Mouse (Mus musculus) kidney, postnatal 10 days (tissue): ENCODE measurements at regions not wholly inside any gene's neighbourhood (a gene's known extent, or its start where the extent isn't known, plus 50 kb on each side); places are given as distances from the start of the nearest gene placed in this dataset.
A peak's percentile ranks its signal among the peaks of the same experiment; 100 is the strongest.

ENCODE experiments used
- DNase-seq: peaks from one replicate; pipeline ENCODE4 v3.0.0; 2021; ENCODE audit warnings: mixed read lengths

DNA sequence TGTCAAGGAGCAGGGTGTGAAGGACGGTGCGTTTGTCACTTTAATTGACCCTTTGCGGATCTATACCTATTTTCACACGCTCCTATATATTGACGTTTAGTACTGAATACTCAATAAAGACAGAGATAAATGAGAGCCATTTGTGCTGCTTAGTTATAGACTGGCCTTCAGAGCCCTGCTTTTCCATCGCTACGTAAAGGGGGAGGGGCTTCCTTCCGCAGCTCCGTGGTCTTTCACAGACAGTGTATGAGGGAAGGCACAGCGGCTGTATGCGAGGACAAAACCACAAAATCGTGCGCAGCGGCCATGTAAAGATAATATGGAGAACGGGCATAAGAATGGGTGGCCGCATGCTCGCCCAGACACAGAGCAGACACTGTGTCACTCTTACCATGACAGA lies 58.4 kb upstream of the Pced1b start:
- DNase-seq: no peak

DNA sequence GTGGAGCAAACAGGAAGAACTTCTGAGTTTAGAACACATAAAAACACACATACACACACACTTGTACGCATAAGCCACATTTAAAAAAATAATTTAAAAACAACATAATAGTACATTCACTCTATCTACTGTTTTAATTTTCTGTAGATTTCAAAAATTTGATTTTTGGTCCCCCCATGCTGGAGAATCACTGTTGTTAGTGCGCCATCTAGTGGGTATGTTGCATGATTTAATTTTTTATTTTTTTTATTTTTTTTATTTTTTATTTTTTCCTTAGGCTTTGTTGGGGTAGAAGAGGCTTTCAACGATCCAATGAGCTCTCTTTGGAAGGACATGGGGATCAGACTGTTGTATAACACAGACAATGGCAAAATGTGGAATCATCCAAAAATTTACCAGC lies 59.1 kb upstream of the Pced1b start:
- no peak for DNase-seq

DNA sequence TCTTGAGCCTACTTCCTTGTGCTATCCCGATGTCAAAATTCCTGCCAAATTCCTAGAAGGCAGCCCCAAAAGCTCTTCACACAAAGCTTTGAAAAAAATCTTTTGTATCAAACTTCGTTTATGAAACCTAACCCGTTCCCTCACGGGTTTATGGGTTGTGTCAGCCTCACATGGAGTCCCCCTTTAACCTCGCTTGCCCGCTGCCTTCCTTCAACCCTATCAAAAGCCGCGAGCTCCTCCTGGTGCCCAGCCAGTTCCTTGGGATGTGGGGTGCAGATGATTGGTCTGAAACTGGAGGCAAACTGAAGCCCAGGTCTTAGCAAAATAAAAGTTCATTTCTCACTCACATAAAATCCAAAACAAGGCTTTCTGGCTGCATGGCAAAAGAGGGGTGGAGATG lies 60.9 kb upstream of the Pced1b start:
- DNase-seq: peak; percentile 58

DNA sequence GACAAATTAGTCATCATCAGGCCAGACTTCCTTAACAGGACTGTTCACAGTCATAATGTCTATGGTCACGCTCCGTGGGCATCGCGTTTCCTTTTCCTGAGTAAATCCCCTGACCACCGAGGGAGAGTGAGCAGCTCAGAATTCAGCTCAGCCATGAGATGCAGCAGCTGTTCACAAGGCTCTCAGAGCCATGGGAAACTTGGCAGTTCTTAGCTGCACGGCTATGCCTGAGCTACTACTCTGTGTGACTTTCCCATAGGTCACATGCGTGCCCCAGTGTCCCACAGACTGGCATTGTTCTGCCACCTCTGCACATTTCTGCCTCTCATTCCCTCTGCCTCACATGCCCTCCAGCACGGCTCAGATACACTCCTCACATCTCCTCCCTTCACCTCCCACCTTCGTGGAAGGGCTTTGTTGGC lies 64.3 kb upstream of the Pced1b start:
- DNase-seq: peak; percentile 60

DNA sequence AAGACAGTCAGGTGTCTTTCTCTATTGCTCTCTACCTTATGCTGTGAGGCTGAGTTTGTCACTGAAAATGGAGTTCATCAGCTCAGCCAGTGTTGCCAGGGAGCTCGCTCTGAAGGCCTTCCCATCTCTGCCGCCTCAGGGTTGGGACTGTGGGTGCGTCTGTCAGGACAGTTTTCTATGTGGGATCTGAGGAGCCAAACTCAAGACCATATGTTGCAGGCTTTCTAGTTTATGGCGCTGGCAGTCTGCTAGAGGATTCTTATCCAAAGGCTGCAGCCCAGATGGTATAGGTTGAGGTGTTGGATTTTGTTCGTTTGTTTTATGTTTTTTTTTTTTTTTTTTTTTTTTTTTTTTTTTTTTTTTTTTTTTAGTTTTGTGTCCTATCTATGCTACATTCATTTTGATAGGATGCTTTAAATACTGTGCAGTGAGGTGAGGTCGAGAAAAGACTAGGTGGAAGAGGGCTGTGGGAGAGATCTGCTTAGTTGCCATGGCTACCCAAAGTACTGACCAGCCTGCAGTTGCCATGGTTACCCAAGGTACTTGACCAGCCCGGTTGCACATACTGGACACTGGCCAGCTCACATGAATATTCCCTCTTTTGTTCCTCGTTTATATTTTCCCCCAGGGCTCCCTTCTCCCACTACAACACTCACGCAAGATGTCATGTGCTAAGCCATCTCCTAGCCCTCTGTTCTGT lies 65.8 kb upstream of the Pced1b start:
- DNase-seq: no peak

DNA sequence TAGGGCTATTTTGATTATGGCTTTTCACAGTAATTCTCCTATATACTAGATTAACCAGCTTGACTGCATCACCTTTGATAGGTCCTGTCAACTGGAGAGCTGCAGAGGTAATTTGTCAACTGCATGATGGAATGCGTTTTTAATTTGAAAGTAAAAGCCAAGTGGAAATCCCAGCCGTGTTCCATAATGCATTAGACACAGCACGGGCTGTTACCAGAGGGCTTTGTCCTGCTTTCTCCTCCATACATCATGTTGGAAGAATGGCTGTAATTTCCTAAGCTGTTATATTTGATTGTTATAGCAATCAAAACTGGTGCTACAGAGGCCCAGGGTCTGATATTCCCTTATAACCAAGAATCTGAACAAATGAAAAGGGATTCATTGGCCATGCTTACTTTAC lies 68.6 kb upstream of the Pced1b start:
- DNase-seq: no peak

DNA sequence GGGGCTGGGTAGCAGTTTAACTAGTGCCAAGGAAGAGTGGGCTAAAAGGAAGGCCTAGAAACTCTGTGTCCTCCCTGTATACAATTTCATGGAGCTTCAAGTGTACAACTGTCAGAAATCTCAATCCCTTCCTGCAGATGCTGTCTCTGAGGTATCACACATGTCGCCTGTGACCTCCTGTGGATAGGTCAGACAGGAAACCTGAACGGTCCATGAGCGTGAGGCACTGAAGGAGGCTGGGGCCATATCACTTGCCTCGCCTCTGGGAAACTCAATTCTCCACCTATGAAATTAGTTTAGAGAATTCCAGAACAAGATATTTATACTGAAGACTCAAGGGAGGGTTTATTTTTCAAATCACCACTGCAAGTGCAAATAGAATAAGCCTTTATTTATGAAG lies 69.1 kb upstream of the Pced1b start:
- no peak for DNase-seq

DNA sequence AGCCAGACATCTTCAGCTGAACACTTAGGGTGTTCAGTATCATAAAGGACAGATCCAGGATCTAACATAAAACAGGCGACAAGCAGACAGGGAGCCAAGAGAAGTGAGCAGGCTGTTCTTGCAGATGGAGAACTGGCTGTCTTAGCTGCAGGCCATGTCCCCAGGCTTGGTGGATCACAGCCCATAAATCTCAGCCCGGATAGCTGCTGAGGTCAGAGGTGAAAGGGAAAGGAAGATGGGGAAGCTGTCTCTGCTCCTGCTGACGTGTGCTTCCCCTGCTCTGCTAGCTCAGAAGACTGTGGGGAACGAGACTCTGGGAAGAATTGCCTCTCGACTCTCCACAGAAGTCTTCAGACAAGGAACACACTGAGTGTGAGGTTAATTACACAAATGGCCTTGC lies 71.9 kb upstream of the Pced1b start:
- peak; percentile 72 for DNase-seq

DNA sequence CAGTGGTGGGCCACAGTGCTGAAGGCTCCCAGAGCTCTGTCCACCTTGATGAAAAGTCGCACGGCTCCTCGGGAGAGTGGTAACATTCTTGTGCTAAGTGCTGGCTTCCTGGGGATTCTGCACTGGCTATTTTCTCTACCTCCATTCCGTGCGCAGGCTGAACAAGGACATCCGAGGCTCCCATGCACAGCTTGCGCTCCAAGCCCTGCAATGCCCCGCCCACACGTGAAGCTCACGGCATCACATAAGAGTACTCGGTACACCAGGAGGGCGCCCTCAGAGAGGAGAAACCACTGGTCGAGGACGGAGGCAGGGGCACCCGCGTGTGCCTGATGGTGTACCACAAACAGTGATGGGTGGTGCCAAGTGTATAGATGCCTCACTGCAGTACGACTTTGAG lies 73.7 kb upstream of the Pced1b start:
- DNase-seq: no peak

DNA sequence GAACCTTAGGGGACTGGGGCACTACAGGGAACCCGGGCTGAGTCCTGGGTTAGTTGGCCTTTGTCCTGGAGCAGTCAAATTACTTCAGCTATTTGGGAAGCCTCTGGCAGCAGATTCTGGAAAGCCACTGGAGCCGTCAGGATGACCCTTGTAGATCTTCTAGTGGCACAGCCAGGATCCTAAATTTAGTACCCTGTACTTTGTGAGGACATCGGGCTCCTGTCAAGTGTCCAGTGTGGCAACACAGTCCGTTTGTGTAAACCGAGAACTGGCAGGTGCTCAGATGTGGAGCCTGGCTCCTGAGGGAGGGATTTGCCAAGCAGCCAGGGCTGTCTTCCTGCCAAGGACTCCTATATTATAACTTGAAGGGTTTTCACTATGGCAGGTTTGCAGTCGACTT lies 76.8 kb upstream of the Pced1b start:
- no peak for DNase-seq

DNA sequence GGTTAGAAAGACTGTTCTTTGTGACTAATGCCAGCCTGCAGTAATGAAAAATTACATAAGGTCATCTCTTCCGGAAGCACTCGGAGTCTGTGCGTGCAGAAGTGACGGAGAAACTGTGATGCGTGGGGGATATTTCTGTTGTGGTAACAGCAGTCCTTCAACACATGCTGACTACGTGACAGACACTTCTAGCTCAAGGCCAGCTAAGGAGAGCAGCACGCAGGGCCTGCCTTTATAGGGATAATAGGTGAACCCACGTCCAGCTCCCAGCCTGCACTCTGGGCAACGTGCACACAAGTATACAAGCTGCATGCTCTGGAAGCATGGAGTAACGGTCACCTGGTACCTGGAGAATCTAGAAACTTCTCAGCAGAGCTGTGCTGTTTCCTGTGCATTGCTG lies 77.5 kb upstream of the Pced1b start:
- DNase-seq: no peak

DNA sequence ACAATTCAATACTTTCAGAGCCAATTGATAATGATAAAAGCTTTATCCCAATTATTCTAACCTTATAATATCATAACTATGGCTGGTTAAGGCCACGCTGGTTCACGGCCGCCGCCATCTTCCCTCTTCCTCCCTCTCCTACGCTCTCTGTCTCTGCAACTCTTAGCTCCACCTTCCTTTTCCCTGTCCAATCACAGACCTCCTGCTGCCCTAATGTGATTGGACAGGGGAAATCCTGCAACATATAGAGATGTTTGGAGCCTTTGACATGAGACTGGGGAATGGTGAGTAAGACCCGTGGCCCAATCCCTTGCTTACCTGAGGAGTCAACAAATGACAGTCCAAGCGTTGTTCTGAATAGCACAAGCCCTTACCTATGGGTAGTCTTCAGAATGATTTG lies 79.8 kb upstream of the Pced1b start:
- DNase-seq: no peak

DNA sequence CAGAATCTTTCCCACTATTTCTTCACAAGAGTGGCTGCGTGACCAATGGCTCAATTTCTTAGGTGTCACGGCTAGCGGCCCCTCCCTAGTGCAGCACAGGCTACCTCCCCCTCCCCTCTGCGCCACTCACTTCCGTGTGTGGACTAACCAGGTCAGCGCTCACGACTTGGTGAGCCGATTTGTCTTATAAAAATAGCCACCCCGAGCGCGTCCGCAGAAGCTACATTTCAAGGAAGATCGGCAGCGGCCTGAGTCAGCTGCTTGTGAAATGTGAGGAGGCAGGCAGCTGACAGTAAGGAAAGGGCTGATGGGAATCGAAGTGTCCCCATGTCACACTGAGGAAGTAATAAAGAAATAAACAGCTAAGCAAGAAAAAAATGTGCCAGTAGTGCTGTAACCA lies 82.3 kb upstream of the Pced1b start:
- DNase-seq: peak; percentile 54

DNA sequence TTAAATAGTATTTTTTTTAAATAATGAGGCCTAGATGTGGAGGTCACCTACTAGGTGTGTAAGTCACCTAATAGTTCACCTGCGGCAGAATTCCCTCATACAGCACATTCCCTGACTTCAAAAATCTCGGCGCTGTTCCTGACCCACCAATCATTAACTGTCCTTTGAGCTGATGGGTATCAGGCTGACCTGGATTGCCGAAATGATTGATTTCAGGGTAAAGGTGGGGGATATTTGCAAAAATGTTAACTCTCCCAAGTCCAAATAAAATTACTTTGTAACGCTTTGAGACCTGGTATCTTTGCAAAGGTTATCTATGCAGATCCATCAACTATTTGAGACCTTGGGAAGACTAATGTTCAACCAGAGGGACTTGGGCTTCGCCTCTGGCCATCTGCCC lies 82.9 kb upstream of the Pced1b start:
- DNase-seq: no peak

DNA sequence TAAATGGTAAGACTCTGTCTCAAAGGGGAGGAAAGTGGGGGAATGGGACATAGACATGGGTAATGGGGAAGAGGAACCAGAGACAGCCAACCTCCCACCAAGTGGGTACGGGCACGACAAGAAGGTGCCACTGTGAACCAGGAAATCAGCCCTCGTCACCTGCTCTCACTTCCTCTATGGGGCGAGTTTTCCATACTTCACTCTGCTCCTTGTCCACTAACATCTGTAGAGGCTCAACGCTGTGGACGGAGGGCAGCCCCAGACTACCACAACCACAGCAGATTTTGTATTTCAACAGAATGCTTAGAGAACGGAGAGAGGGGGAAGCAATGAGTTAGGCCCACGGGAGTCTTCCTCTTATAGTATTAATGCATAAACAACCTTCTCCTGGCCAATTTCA lies 83.8 kb upstream of the Pced1b start:
- no peak for DNase-seq

DNA sequence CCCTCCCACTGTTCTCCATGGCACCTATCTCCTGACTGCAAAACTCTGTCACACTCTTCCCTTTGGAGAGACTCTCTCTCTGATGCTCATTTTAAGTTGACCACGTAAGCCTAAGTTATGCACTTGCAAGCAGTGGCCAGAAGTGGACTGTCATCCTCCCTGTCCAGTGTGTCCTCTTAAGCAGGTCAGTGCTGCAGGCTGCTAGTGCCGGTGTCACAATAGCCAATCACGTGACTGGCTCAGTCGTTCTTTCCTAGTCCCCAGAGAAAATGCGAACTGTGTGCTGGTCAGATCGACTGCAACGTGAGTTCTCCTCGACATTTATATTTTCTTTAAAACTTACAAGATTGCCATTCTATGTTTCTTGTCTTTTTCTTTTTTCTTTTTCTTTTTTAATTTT lies 84.6 kb upstream of the Pced1b start:
- no peak for DNase-seq

DNA sequence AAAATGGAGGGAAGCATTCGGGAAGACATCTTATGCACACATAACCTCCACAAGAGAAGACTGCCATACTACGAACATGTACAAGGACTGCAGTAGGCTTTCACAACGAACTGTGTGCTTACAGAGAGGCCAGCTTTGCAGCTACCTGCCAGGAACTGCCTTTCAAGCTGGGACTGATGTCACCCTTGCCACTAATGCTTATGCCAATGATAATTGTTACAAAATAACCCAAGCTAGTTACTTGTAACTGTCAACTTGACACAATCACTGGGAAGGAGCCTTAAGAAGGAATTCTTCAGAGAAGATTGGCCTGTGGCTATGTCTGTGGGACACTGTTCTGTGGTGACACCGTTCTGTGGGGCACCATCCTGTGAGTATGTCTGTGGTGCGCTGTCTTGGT lies 85.4 kb upstream of the Pced1b start:
- DNase-seq: no peak

DNA sequence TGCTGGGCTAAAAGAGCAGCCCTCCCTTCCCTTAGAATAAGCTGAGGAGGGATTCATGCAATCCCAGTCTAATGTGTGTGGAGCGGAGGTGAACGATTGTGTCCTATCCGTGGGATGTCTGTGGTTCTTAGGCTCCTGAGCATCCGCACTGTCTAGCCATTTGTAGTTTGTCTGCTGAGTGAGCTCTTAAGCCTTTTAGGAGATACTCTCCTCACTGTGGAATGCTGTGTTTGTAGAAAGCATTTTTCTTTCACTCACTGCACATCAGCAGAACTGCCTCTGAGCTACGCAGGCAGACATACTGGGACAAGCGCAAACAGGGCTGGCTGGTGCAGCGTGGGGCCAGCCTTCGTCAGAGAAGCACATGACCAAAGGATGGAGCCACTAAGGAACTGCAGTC lies 94.6 kb upstream of the Pced1b start:
- no peak for DNase-seq

DNA sequence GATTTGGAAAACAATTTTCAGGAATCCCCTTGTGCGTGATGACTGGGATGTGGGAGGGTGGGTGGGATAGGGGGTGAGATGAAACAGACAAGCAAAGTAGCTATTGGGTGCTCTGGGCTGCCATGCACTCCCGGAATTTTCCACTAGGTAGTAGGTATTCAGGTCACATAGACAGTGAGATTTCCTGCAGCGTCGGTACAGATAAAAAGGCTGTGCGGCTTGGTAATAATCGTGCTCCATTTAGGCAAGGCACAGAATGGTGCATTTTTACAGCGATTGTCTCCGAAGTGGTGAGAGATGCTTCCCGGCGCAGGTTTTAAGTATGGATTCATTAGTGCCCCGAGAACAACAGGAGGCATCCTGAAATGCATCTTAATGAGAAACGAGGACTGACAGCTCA lies 95.1 kb upstream of the Pced1b start:
- no peak for DNase-seq

DNA sequence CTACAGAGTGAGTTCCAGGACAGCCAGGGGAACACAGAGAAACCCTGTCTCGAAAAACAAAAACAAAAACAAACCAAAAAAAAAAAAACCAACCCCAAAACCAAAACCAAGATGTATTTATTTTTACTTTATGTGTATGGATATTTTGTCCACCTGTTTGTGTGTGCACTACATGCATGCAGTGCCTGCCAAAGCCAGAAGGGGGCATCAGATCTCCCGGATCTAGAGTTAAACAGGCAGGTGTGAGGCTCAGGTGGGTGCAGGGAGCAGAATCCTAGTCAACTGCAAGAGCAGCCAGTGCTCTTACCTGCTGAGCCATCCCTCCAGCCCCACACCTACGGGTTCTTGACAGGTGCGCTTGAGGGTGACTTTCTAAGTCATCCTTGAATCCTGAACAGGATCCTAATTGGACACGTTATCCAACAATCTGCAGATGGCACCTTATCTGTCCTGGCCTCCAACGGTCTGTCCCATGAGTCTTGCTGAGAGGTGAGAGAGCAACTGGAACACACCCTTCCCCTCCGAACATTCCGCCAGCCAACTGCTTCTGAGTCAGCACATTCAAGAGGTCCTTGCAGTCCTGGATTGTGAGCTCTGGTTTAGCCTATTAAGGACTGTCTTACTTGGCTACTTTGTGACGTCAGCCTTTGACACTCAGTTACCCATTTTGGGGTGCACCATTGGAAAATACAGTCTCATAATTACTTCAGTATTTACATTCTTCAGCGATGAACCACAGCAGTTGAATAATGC lies 95.4 kb upstream of the Slc38a4 start:
- no peak for DNase-seq

DNA sequence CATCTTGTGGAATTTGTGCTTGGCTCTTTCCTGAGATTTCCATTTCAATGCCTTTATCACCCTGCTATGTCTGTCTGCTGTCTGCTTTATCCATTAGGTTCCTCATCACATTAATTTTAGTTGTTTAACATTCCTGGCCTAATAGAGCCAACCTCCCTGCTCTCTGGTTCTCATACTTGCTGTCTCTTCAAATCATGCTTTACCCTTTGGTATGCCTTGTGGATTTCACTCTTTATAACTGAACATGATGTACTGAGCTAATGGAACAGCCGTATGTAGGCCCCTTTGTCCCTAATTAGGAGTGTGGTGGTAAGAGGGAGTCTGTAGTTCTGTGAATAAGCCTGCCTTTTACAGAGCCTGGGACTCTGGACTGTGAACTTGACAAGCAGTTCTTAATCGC lies 86.2 kb upstream of the Slc38a4 start:
- no peak for DNase-seq

DNA sequence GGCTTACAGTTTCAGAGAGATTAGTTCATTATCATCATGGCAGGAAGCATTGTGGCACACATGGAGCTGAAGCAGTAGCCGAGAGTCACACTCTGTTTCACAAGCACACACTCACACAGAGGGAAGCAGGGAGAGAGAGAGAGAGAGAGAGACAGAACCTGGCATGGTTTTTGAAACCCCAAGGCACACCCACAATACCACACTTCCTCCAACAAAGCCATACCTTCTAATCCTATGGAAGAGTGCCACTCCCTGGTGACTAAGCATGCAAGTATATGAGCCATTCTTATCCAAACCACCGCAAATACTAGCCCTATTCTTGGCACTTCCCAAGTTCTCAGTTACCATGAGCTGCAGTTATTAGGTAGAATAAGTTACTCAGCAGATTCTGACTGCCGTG lies 82.5 kb upstream of the Slc38a4 start:
- DNase-seq: no peak

DNA sequence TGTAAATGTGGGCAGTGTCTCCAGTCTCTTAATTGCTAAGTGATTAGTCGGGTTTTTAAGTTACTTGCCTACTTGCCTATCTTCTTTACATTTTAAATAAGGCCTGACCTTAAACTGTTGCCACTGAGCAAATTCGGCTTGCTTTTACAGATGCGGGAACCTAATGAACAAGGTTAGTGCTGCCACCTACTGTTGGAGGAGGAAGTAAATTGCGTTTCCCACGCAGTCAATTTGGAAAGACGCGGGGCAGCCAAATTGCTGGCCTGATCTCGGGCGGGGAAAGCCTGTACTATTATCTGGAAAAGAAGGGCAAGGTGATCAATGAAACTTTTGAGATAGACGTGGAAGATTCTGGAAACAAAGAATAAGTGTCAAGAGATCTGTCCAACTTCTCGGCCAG lies 79.5 kb upstream of the Slc38a4 start:
- DNase-seq: peak; percentile 74

DNA sequence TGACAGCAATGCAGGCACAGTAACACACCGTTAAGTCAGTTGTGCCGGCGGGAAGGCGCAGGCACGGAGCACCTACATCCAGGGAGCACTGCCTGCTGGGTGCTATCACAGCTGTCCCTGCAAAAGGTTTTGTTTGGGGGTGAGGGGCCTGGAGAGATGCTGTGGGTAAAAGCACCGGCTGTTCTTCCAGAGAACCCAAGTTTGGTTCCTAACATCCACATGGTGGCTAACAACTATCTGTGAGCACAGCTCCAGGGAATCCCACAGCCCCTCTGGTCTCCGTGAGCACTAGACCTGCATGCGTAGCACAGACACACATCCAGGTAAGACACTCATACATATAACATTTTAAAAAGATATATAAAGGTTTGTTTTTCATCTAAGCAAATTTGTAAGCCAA lies 72.0 kb upstream of the Slc38a4 start:
- no peak for DNase-seq
